Mouse (Mus musculus): ENCODE results near the gene Kif3c.
"Not testable (repeated sequence)": the region's sequence is repeated elsewhere in the genome, so short reads cannot be mapped to it uniquely, and the experiment has no call there.

Gene Kif3c

DNA sequence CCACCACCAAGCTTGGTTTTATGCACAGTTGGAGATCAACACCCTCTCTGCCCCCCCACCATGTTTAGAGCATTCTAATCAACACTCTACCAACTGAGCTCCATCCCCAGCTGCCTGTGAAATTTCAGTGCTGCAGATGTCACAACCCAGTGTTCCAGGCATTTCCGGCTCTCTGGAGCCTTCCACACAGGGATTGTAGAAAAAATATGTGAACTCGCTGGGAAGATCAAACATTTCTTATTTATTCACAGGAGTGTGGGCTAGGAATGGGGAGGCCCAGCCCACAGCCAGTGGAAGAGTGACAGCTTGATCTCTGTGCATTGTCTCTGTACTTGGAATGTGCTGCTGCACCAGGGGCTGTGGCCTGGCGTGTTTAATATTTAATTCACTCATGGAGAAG, 3.8 kb downstream of the Kif3c start:
- no peak for DNase-seq (ENCODE audit: low spot score in 2 of 2)

DNA sequence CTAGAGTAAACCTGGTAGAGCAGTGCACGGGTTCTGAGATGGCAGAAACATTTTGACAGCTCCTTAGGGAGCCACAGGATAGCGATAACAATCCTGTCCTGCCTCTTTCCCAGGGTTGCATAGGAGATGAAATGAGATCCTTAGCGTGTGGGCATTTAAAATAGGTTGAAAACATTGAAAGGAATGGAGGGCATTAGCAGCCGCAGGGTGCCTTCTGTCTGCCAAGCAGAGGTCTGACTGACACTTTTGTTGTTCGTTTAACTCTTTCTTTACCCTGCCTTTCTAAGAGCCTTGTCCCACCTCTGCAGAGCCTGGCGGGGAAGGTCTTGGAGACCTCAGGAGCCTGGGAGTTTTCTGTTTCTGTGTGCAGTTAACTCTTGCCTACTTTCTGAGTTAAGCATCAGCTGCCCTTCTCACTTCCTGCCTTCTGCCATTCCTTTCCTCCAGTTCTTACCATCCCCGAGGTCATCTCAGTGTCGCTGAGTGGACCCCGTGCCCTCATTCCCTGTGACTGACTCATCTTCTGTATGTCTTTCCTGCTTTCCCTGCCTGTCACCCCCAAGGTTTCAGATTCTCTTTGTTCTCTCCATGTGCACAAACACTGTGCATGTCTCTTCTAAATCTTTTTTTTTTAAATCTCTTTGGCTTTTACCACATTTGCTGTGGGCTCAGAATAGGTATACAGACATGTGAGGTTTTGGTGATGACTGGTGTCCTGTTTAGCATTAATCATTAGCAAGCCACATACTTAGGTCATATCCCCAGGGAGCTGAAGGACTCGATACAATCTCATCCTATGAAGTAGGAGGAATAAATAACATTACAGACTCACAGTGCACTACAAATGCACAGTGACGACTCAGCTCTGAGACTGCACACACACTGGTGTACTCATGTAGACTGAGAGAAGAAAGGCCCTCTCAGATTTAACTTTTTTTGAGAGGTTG, 6.3 kb downstream of the Kif3c start:
- DNase-seq (ENCODE audit: low spot score in 2 of 2), result no peak

DNA sequence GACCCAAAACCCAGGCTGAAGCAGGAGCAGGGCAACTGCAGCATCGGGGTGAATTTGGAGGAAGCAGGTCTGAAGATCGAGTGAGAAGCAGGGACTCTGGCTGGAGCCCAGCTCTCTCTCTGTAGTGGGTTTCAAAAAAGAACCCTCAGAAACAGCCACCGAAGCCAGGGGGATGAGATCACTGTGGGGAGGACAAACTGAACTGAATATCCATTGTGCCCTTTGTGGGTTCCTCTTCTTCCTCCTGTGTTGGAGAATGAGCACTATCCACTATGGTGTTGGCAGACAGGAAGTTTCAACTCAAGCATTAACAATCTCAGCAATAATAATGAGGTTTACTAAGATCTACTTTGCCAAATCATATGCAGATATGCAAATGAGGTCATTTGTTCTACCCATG, 7.1 kb downstream of the Kif3c start:
- no peak for DNase-seq (ENCODE audit: low spot score in 2 of 2)

DNA sequence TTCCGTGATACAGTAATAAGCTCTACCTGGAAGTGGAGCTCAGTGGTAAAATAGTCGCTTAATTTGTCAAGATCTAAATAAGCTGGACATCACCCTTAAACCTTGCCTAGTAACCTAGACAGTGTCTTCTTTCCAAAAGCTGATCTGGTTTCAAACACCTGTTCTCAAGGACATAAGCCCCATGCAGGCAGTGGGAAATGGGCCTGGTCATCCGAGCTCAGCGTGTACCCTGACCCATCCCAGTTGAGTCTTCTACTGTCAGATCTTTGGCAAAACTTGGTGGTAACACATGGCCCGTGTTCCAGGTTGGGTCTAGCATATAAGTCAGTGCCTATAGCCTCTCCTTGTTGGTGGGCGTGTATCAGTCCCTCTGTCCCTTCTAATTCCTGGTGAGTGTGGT, 8.6 kb downstream of the Kif3c start:
- no peak for DNase-seq (ENCODE audit: low spot score in 2 of 2)

DNA sequence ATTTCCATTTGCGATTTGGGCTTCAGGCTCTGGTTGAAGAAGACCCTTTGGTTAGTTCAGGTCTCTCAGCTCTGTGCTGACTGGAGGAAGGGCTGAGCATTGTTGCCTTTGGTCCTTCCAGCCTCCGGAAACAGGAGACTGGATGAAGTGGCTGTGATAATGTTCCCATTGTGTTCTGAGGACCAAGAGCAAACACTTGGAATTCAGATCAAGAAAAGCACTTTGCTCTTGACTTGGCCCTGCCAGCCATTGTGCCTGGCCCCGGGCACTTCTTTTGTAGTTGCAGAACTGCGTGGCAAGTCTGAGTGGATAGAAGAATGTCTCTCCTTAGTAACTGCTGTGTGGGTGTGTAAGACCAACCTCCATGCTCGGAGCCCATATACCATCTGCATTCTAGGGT, 9.6 kb downstream of the Kif3c start:
- no peak for DNase-seq (ENCODE audit: low spot score in 2 of 2)

DNA sequence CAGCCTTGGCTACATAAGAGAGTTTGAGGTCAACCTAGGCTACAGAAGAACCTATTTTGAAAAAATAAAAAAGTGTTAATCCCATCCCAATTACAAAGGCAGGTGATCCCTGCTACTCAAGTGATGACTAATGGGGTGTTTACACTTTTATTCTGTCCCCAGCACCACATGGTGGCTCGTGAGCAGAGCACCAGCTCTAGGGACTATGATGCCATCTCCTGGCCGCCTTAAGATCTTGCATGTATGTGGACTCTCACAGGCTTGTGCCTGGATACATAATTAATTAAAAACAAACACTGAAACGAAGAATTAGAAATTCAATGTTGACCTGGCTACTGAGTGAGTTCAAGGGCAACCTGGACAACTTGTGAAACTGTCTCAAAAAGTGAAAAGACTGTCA, 12.3 kb downstream of the Kif3c start:
- DNase-seq (ENCODE audit: low spot score in 2 of 2), result no peak

DNA sequence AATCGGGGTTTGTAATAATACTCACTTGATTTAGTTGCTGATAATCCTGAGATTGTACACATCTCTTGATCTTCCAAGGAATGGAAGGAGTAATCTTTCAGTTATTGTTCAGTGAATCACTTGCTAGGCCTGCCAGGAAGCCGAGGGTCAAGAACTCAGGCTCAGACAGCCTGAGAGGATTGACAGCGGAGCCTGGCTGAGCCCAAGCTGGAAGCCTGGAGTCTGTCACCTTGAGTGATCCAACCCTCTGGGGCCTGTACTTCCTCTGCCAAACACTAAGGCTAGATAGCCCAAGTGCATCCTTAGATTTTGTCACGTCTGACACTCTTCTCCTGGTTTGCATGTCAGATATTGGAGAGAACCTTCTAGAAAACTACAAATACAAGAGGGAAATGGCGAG, 12.8 kb downstream of the Kif3c start:
- no peak for DNase-seq (ENCODE audit: low spot score in 2 of 2)

DNA sequence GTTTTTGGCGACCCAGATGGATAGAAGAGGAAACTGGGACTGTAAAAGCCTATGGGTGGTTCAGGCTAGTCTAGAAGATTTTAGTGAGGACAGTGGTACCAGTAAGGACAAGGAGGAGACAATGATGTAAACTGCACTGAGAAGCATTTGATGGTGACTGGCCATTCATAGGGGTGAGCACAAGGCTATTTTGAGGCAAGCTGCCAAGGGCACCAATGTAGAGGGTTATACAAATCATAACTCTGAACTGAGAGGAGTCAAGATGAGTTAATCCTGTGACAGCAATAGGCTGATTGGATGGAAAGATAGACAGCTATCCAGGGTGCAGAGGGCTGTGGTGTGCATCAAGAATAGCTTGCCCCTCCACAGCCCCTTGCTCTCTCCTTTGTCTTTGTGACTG, 19.9 kb downstream of the Kif3c start:
- DNase-seq (ENCODE audit: low spot score in 2 of 2), result no peak

DNA sequence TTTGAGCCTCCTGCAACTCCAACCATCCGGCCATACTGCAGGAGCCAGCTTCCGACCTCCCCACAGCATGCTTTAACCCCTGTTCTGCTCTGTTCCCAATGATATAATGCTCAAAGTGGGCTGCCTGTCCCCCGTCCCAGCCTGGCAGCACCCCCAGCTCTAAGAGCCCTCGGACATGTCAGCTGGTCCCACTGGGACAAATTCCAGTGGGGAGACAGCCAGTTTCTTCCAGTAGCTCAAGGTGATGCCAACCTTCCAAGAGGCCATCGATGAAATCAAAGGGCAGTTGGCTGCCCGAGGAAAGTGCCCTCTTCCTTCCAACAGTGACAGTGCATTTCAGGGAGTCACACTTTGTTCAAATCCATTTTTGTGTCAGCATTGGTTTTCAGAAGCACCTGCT, 20.3 kb downstream of the Kif3c start:
- DNase-seq (ENCODE audit: low spot score in 2 of 2), result no peak

DNA sequence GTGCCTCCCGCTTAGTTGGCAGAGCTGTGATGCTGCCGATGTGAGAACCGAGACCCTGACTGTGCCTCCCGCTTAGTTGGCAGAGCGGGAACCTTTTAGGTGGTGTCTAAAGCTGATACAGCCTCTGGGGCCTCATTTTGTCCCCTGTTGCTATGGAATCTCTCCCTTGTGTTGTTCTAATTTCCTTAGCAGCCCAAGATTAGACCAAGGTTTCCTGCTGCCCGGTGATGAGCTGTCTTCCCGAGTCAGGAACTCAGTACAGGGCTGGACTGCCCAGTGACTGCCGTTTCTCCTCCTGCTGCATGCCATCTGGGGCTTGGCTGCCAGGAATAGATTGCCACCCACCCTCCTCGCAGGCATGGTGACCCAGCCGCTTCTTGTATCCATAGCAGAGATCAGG, 21.0 kb downstream of the Kif3c start:
- no peak for DNase-seq (ENCODE audit: low spot score in 2 of 2)

DNA sequence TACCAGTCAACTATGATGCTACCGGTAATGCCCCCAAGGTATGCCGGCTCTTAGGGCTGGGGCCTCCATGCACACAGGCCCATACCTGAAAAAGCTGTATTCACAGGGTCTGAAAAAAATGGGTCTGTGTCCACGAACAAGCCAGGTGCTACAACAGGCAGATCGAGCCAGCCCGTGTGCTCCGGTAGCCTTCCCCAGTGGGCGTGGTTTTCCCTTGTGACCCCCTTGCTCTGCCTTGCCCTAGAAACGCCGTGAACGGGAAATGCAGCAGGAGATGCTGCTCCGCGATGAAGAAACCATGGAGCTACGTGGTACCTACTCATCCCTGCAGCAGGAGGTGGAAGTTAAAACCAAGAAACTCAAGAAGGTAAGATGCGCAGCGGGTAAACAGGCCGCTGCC, 23.0 kb downstream of the Kif3c start:
- DNase-seq (ENCODE audit: low spot score in 2 of 2), result no peak

DNA sequence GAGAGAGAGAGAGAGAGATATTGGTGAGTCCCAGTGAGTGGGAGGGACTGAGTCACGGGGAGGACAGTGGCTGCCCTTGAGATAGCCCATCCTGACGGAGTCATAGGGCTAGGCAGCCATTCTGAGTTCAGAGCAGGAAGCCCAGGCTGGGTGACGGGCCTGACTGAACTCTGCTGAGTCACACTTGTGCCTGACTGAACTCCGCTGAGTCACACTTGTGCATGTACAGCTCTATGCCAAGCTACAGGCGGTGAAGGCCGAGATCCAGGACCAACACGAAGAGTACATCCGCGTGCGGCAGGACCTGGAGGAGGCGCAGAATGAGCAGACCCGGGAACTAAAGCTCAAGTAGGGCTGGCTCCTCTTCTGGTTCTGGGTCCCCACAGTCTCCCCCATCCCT, 24.5 kb downstream of the Kif3c start:
- DNase-seq (ENCODE audit: low spot score in 2 of 2), result no peak

DNA sequence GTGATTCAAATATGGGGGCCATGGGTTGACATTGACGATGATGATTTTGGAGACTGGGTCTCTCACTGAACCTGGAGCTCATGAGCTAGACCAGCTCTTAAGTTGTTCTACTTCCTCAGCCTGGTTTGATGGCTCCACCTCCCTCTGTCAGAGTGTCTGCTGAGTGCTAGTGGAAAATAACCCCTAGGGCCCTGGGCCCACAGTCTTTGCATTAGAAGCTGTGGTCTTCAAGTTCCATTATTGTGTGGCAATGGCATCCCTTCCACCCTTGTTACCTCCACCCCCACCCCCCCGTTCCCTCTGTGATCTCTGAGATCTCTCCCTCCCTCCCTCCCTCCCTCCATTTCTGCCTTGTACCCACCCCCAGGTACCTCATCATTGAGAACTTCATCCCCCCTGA, 25.1 kb downstream of the Kif3c start:
- DNase-seq (ENCODE audit: low spot score in 2 of 2), result no peak

DNA sequence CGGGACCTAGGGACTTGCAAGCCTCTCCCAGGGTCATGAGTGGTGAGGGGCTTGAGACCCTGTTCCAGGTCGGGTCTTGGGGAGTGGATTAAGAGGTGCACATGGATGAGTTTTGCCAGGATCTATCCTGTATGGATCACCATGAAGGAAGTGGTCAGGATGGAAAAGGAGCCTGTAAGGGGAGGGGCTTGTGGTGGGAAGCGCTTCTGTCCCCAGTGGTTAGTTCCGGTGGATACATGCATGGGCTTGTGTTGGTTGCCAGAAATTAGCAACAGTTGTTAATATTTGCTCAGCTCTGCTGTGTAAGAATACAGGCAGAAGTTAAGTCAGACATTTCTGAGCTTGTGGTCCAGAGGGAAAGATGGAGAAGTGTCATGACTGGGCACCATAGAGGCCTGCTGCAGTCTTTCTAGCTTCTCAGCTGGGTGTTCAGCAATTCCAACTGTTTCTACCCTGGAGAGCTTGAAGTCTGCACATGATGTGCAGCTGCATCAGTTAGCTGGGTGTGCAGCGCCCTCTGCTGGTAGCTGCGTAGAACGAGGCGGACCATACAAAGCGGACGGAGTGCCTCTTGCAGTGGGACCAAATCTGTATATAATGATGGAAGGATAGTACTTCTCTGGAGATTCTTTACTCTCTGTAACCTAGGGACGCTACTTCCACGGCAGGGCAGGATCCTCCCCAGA, 25.8 kb downstream of the Kif3c start:
- peak; percentile 70 to 80 for DNase-seq (ENCODE audit: low spot score in 2 of 2)

DNA sequence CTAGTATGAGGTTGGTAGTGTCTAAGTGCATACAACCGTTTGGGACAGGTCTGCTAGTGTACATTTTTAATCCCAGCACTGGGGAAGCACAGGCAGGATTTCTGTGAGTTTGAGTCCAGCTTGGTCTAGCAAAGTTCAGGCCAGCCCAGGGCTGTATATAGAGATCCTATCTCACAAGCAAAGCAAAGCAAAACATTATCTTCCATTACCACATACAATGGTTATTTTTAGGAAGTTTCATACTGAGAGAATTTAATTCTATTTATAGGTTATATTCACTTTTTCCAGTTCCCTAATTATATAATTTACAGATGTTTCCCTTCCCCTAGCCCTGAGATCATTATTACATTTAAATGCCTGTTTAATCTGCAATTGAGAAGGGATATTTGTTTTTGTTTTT, 26.3 kb downstream of the Kif3c start:
- no peak for DNase-seq (ENCODE audit: low spot score in 2 of 2)

DNA sequence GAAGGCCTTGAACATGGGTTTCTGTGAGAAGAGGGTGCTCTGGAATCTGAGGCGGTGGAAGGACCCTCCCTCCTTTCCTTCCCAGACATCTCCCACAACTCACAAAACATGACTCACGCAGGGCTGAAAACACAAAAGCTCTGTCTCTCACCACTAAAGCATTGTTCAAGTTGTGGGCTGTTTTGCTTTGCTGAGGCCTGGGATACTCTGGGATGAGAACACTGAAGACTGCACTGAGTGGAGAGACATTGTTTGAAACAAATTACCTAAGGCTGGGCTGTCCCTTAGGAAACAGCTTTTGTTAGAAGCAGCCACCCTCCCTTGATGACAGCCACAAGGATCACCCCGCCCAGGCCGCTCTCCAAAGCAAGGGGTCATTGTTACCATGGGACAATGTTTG, 28.2 kb downstream of the Kif3c start:
- no peak for DNase-seq (ENCODE audit: low spot score in 2 of 2)

DNA sequence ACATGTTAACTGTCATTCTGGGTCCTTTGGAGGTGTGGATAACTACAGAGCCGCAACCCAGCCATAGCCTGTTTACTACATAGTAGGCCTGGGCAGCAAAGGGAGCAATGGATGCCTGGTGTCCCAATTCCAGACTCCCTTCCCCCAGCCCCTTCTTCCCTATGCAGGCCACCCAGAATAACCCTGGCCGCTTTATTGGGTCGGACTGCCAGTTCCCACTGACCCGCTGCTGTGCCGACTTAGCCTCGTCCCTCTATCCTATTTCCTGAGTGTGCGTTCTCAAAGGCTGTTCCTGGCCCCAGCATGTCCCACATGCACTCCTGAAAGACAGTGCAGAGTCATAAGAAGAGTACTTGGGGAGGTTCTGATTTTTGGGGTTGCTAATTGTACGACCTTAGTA, 32.0 kb downstream of the Kif3c start:
- DNase-seq (ENCODE audit: low spot score in 2 of 2), result no peak

DNA sequence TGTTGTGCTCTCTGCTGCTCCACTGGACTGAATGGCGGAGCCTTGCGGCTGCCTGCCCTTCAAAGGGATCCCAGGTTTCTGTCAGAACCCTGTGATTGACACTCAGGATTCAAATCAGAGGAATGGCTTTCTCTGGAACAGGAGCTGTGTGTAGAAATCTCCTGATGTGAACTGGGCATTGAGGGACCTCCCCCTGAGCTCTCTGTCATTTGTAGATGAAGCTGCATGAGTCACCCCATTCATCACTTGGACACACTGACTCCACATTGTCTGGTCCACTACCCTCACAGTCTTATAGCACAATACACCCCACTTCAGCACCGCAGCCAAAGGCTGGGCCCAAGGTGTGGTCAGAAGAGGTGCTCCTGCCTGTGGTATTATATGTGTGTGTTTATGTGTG, 40.7 kb downstream of the Kif3c start:
- not testable (repeated sequence) for DNase-seq (ENCODE audit: low spot score in 2 of 2)

DNA sequence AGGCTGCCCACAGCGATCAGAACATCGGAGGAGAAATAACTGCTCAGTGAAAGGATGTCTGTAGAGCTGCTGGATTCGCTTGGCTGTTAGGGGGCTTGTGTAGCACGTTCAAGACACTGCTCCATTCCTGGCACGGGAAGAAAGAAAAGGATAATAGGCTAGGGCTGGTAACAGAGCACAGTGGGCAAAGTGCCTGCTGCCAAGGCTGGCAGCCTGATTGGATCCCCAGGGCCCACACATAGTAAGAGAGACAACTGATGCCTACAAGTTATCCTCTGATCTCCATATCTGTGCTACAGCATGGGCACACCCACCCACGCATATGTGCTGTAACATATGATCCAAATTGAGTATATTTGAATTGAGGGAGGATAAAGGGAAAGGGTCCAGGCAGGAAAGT, 41.7 kb downstream of the Kif3c start:
- DNase-seq (ENCODE audit: low spot score in 2 of 2), result peak in 1 of 2 experiments; percentile 54

DNA sequence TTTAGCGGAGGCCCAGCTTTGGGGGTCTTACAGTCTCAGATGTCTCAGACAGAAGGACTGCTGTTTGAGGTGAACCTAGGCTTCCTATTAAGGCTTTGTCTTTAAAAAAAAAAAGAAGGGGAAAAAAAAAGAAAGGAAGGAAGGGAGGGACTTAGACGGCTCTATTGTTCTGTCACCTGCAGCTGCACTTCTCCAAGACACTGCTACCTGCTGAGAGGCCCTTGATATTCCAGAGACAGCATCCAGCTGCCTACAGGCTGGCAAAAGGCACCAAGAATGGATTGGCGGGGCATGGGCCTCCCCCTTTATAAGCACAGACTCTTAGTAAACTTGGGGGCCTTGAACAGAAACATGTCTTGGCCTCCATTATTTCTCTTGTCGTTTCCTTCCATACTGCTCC, 50.0 kb downstream of the Kif3c start:
- no peak for DNase-seq (ENCODE audit: low spot score in 2 of 2)

DNA sequence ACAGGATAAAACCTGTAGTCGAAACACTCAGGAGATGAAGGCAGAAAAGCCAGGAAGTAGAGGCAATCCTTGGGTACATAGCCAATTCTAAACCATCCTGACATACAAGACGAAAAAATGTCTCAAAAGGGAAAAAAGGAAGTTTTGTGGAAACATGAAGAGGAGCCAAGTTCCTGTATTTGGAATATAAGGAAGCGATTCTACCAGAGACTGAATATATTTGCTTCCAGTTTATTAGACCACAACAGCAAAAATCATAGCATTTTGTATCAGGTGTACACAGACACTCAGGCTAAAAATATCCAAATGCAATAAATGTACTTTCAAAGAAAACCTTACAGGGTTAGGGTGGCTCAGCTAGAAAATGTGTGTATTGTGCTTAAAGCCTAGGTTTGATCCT, 53.8 kb downstream of the Kif3c start:
- DNase-seq (ENCODE audit: low spot score in 2 of 2), result no peak

DNA sequence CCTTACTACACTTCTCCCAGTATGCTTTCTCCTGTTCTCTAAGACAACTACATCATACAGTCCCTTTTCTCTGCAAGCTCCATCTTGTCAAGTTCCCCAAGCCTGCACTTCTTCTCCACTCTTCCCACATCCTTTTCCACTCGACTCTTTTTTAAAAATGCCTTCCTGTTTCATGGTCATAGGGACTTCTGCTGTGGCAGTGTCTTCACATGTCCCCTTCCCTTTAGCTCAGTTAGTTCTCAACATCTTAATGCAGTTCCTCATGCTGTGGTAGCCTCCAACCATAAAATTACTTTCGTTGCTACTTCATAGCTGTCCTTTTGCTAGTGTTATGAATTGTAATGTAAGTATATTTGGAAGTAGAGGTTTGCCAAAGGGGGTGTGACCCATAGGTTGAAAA, 55.6 kb downstream of the Kif3c start:
- no peak for DNase-seq (ENCODE audit: low spot score in 2 of 2)

DNA sequence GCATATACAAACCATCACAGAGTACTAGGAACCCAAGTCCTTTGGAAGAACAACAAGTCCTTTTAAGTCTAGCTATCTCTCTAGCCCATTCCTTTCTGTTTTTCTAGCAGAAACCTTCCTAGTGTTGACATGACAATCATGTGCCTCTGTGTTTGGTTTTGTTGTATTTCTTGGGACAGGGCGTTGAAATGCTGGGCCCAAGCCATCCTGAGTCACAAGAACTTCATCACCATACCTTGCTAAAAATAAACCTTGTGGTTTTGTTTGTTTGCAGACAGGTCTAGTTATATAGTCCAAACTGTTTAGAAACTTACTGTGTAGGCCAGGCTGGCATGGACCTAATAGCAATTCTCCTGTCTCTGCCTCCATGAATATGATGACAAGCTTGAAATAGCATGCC, 57.9 kb downstream of the Kif3c start:
- DNase-seq (ENCODE audit: low spot score in 2 of 2), result no peak

All from frontal cortex, postnatal 10 days (tissue).